Mouse (Mus musculus): ENCODE data around the gene Ubxn11.

GRCm38 (mm10) chr4:134106105-134106504 lies 3.7 kb downstream of the Ubxn11 start:
- TF ChIP-seq POLR2A (IDR thresholded peaks at IDR 0.05; ENCODE audit: control insufficient read depth, extremely low read depth, insufficient read depth, low read length, poor library complexity): no peak
- no peak for TF ChIP-seq CTCF (IDR thresholded peaks at IDR 0.05; ENCODE audit: borderline replicate concordance, control insufficient read depth, extremely low read depth, insufficient read depth, low read length, poor library complexity)

Data from thymus, adult 2 months (tissue).